Mouse (Mus musculus) central nervous system, embryonic 18 days (tissue): ENCODE data around the gene Cort. TPM values are rescaled to one million over a fixed set of nuclear protein-coding genes. Genes with fewer than 3 reads are reported as not detected.

ENCODE experiments used
- polyA plus RNA-seq: library from polyadenylated mRNA; depleted of rRNA; stranded (reverse); fragments of >200 nt; gene quantifications from 2 replicates; pipeline ENCODE4 v1.2.3, GENCODE M21; 2012; rRNA removed

Cort gene
- 1.9 and 2.0 TPM in 2 replicates for polyA plus RNA-seq

GRCm38 (mm10) chr4:149126663-149127062 is at the start of gene Cort:
Cort (minus strand) TSS chr4:149126763.

DNA sequence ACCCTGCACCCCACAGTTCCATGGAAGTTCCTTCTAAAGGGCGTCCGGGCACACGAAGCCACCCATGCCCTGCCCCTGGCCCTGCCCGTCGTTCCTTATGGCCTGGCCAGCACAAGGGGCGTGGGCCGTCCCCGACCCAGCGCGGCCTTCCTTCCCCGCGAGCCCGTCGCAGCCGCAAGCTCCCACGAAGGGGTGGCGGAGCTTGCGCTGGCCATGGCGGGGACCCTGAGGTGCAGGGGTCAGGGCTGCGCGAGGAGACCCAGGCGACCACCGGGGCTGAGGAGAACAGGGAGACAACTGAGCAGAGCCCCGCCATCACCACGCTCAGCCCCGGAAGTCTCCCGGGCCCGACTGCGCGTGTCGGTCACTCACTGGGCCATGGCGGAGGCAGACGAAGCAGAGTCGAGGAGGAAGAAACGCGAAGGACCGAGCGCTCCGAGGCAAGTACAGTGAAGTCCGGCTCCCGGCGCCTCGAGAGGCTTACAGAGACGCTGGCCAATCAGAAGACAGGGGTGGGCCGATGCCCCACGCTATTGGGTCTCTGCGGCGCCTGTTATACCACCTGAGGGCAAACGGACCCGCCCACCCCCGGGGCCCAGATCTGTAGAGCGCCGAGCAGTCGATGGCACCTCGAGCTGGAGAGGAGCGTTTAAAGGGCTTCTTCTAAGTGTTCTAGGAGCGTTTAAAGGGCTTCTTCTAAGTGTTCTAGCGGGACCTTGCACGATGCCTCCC is 39.8 kb upstream of the Cort start, which contains the start of gene Pgd:
Gene Pgd (minus strand): TSS at position 557 of the 732 bp plus-strand sequence.

DNA sequence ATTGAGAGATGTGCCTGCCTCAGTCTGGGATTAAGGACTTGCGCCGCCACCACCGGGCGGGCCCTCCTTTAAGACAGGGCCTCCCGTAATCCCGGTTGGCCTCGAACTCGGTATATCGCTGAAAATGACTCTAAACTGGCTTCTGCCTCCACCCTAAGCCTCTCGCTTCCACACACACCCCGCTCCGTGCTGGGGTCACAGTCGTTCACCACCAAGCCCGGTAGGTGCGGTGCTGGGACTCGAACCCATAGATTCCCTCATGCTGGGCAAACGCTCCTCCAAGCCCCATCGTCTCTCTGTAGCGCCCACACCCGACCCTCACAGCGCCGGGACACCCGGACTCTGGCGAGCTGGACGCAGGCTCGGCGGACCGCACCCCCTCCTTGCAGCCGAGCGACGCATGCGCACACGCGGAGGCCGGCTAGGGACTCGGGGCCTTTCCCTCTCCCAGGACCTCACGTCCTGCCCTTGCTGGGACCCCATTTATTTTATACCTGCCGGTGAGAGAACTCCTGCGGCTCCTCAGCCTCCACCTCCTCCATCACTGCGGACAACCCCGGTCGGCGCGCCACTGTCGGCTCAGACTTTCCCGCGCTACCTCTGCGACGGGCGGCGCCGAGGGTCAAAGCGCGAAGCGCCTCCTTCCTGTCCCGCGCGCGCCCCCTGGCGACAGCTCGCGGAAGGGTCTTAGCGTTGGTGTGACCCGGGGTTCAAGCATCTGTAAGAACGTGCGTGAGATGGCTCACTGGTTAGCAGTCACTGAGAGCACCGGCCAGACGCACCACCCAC is 10.6 kb upstream of the Cort start, which contains the start of gene Cenps:
Gene Cenps (minus strand): TSS at position 648 of the 789 bp plus-strand sequence.

DNA sequence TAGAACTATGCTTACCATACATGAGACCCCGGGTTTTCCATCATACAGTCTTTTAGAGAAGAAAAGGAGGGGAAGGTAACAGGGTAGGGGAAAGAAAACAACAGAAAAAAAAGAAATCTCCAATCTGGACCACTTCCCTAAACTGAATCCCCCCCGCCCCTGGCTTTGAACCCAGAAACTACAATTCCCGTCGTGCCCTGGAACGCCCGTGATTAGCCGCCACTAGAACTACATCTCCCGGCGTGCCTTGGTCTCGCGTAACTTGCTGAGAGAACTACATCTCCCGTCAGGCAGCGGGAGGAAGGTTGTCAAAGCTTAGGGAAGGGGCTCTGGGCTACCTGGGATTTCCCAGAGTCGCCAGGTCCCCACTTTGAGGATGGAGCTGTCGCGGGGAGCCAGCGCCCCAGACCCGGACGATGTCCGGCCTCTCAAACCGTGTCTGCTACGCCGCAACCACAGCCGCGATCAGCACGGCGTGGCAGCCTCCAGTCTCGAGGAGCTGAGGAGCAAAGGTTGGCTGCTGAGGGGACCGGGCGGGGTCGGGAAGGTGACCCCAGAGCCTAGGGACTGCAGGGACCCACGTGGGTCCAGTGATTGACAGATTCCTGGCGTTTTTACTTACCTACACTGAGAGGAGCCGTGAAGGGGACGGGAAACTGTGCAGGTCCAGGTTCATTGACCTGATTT is 22.5 kb downstream of the Cort start, which contains the start of gene Dffa:
Gene Dffa (plus strand): TSS at position 272 of the 687 bp plus-strand sequence.

GRCm38 (mm10) chr4:149099369-149100017 is 27.1 kb downstream of the Cort start, which contains the start of gene Pex14:
Pex14 (minus strand) TSS chr4:149099876.

Other genes with a start within 250 kb of the Cort start
- 26.7 and 30.2 TPM in 2 replicates for gene Pex14, start 26.9 kb downstream of the Cort start, polyA plus RNA-seq
- 29.5 and 31.8 TPM in 2 replicates for gene Dffa, start 22.6 kb downstream of the Cort start, polyA plus RNA-seq
- gene Cenps, start 10.9 kb upstream of the Cort start, polyA plus RNA-seq, result 16.3 and 17.9 TPM in 2 replicates
- gene Pgd, start 40.0 kb upstream of the Cort start, polyA plus RNA-seq, result 85.9 and 86.4 TPM in 2 replicates
- 183 and 189 TPM in 2 replicates for gene Kif1b, start 180.9 kb upstream of the Cort start, polyA plus RNA-seq